Mouse (Mus musculus) brain, embryonic 14.5 days (tissue): ENCODE results near the gene Agl. TPM values are rescaled to one million over a fixed set of nuclear protein-coding genes. Genes with fewer than 3 reads are reported as not detected.
A peak's percentile ranks its signal among the peaks of the same experiment; 100 is the strongest.
"Not testable (repeated sequence)": the region's sequence is repeated elsewhere in the genome, so short reads cannot be mapped to it uniquely, and the experiment has no call there.

Experiments used
- DNase-seq: peaks from one replicate; pipeline ENCODE4 v3.0.0-alpha.2; 2011; ENCODE audit warnings: low read depth
- CTCF ChIP-seq: fragments of 200-500 bp; IDR thresholded peaks from 2 replicates; pipeline ENCODE4 v1.5.1; 2012; ENCODE audit warnings: inconsistent platforms, mild to moderate bottlenecking, moderate library complexity, borderline replicate concordance; ENCODE audit not compliant: insufficient read depth, insufficient read length; ENCODE audit errors: extremely low read depth
- POLR2A ChIP-seq: fragments of 200-500 bp; IDR thresholded peaks from 2 replicates; pipeline ENCODE4 v1.6.1; 2012; ENCODE audit warnings: mild to moderate bottlenecking, inconsistent platforms, borderline replicate concordance; ENCODE audit not compliant: poor library complexity, insufficient read depth, insufficient read length, severe bottlenecking; ENCODE audit errors: extremely low read depth
- polyA plus RNA-seq: library from polyadenylated mRNA; depleted of rRNA; stranded (reverse); fragments of >200 nt; gene quantifications from 2 replicates; pipeline ENCODE4 v1.2.3, GENCODE M21; 2012

Agl gene
- polyA plus RNA-seq, 1 experiment, result 18.0 TPM

DNA sequence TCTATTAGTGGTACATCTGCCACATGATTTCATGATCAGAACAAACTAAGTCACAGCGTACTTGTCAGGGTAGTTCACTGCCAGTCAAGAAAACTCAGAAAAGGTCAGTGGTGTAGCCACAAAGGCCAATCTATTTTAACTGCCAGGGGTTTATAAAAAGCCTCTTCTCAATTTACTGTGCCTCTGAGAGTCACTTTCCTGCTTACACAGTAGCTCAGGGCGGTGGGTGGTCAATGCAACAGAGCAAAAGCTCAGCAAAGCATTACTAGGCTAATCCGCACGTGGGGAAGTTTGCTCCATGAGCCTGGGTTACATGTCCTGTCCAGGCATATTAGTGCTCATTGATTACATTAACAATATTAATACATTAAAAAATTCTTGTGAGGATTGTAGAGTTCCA, 8.0 kb upstream of the Agl start:
- no peak for TF ChIP-seq CTCF
- TF ChIP-seq POLR2A, result no peak
- DNase-seq, result no peak

- no peak for TF ChIP-seq CTCF
- TF ChIP-seq POLR2A, result no peak
- peak; percentile 13 for DNase-seq
These were observed 7.4 kb upstream of the Agl start for GRCm38 (mm10) chr3:116815305-116815797.

DNA sequence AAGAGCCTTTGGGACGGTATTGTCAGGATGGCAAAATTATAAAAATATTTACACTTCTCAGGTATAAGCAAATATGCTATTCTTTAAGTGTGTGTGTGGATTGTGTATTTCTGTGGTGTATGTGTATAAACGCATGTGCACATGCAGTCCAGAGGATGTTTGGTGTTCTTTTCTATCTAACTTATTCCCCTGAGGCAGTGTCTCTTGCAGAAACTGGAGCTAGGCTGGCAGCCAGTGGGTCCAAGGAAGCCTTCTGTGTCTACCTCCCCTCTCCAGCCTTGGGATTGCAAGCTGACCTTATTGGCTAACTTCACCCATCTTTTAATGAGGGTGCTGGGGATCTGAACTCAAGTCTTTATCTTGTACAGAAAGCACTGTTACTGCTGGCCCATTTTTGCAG, 5.0 kb upstream of the Agl start:
- no peak for DNase-seq
- no peak for TF ChIP-seq POLR2A
- no peak for TF ChIP-seq CTCF

DNA sequence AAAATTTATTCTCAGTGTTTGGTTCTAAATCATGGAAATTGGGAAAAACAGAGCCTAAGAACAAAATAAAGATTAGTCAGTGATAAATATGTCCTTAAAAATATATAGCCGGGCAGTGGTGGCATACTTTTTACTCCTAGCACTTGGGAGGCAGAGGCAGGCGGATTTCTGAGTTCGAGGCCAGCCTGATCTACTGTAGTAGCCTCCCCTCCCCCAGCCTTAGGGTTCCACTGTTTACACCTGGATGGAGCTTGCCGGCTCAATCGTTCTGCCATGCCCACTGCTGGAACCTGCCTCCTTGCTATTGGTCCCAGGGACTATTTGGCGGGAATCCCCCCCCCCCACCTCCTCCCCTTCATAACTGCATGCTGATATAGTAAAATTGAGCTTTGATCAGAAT, 2.4 kb upstream of the Agl start:
- not testable (repeated sequence) for DNase-seq

DNA sequence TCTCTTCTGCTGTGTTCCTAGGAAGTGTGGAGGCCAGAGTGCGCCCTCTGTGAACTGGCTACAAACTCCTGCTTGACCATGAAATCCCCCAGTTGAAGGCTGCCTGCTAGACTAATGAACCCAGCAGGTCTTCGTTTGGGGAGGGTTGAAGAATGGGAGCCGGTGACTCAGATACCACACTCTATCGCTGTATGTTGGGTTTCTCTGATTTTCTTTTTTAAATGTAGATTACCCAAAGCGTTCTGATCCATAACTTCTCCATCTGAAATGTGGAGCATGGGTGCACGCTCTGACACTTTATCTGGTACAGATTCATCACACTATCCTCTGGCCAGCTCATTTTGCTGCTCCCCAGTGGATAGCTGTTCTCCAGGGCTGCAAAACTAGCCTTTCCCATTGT, 1.3 kb upstream of the Agl start:
- no peak for DNase-seq
- TF ChIP-seq POLR2A, result no peak
- TF ChIP-seq CTCF, result no peak

DNA sequence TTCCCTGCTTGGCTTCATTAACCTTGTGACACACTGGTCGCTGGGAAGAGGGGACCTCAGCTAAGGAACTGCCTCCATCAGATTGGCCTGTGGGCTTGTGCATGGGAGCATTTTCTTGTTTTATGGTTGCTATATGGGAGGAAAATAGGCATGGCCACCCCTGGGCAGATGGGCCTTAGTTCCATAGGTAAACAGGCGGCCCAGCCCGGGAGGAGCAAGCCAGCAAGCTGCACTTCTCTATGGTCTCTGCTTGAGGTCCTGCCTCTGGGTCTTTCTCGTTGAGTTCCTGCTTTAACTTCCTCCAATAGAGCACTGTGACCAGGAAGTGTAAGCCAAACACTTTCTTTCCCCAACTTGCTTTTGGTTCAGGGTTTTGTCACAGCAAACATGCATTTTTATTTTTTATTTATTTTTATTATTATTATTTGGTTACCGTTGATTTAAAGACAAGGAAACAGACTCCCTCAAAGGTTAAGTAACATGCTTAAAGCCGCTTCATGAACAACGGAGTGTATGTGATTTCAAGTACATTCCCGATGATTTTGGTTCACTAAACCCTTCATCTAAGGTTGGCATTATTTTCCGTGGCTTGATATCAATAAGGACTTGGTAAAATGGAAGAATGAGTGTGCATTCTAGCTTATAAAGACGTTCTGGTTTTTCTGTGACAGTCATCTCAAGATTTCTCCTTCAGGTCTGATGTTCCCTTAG, 696 bp upstream of the Agl start:
- TF ChIP-seq POLR2A (no peak), CTCF (no peak)
- no peak for DNase-seq

- no peak for DNase-seq
- TF ChIP-seq POLR2A, result no peak
- no peak for TF ChIP-seq CTCF
These were observed 2.1 kb downstream of the Agl start for GRCm38 (mm10) chr3:116805866-116806265.

GRCm38 (mm10) chr3:116804746-116805285, 3.1 kb downstream of the Agl start:
- DNase-seq, result peak; percentile 74
- no peak for TF ChIP-seq CTCF
- no peak for TF ChIP-seq POLR2A

DNA sequence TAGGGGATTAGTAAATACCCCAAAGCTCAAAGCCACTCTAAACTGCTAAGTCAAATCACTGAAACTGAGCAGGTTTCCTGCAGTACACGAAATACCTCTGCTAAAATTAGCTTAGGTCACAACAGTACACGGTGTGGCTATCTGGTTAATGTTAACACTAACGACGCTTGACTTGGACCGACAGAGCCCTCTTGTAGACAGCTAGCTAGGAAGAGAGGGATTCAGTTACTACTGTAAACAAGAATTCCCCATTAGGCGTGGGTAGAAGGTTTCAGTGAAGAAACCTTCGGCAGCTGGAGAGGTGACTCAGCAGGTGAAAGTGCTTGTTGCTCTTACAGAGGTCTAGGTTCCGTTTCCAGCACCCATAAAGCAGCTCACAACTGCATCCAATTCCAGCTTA, 6.2 kb downstream of the Agl start:
- no peak for DNase-seq
- no peak for TF ChIP-seq POLR2A
- TF ChIP-seq CTCF, result no peak

GRCm38 (mm10) chr3:116798821-116799510, 9.0 kb downstream of the Agl start:
- DNase-seq, result no peak
- TF ChIP-seq CTCF (no peak), POLR2A (no peak)

GRCm38 (mm10) chr3:116788851-116789250, 19.1 kb downstream of the Agl start:
- TF ChIP-seq POLR2A (no peak), CTCF (no peak)
- no peak for DNase-seq

- TF ChIP-seq POLR2A (no peak), CTCF (no peak)
These were observed 21.4 kb downstream of the Agl start for GRCm38 (mm10) chr3:116786543-116786942.

GRCm38 (mm10) chr3:116785820-116786219, 22.1 kb downstream of the Agl start:
- no peak for DNase-seq
- TF ChIP-seq CTCF (no peak), POLR2A (no peak)

More at GRCm38 (mm10) chr3:116786543-116786942, 21.4 kb downstream of the Agl start:
- DNase-seq, result no peak
